Mouse (Mus musculus): ENCODE data around the gene Rnf208. TPM values are rescaled to one million over a fixed set of nuclear protein-coding genes. Genes with fewer than 3 reads are reported as not detected.

Rnf208 gene
- 7.4 and 7.9 TPM in 2 replicates for total RNA-seq (2021)
- long read RNA-seq, partial matches to known transcripts: 0 of 4 reads
- long read RNA-seq, other reads (novel, unspliced or antisense): 2 of 4 reads

GRCm38 (mm10) chr2:25242101-25242506 is at the start of gene Rnf208, which contains the start of gene Cysrt1:
Rnf208 (plus strand) TSS chr2:25242255.
Cysrt1 (minus strand) TSS chr2:25242452.
- no peak for DNase-seq

GRCm38 (mm10) chr2:25193330-25193770 is 48.7 kb upstream of the Rnf208 start:
- peak; percentile 77 for DNase-seq

- no peak for DNase-seq
Observed at GRCm38 (mm10) chr2:25194006-25194405, 48.0 kb upstream of the Rnf208 start.

GRCm38 (mm10) chr2:25194486-25195171 is 47.4 kb upstream of the Rnf208 start:
- DNase-seq: no peak

GRCm38 (mm10) chr2:25195211-25196156 is 46.6 kb upstream of the Rnf208 start:
- peak; percentile 69 for DNase-seq

GRCm38 (mm10) chr2:25196172-25196954 is 45.7 kb upstream of the Rnf208 start, which contains the start of gene Tor4a:
Tor4a (minus strand) TSS chr2:25196886.
- DNase-seq: peak; percentile 78

- DNase-seq: no peak
Observed at GRCm38 (mm10) chr2:25197191-25197590, 44.9 kb upstream of the Rnf208 start.

GRCm38 (mm10) chr2:25197946-25198345 is 44.1 kb upstream of the Rnf208 start:
- no peak for DNase-seq

- DNase-seq: no peak
Observed at GRCm38 (mm10) chr2:25200631-25201030, 41.4 kb upstream of the Rnf208 start.

GRCm38 (mm10) chr2:25203631-25204214 is 38.3 kb upstream of the Rnf208 start:
- DNase-seq: no peak

GRCm38 (mm10) chr2:25207593-25207992 is 34.5 kb upstream of the Rnf208 start:
- DNase-seq: no peak

GRCm38 (mm10) chr2:25210686-25211085 is 31.4 kb upstream of the Rnf208 start:
- DNase-seq: no peak

- DNase-seq: peak; percentile 88
Observed at GRCm38 (mm10) chr2:25211121-25211670, 30.9 kb upstream of the Rnf208 start, which contains the start of gene Nelfb. Nelfb (minus strand) TSS chr2:25211489.

GRCm38 (mm10) chr2:25213266-25213865 is 28.7 kb upstream of the Rnf208 start:
- no peak for DNase-seq

GRCm38 (mm10) chr2:25214444-25214843 is 27.6 kb upstream of the Rnf208 start, which contains the start of gene Stpg3:
Stpg3 (minus strand) TSS chr2:25214637.
- DNase-seq: no peak

GRCm38 (mm10) chr2:25217666-25218065 is 24.4 kb upstream of the Rnf208 start:
- no peak for DNase-seq

GRCm38 (mm10) chr2:25218445-25218844 is 23.6 kb upstream of the Rnf208 start, which contains the start of gene Fam166a:
Fam166a (plus strand) TSS chr2:25218745.
- DNase-seq: no peak

GRCm38 (mm10) chr2:25221331-25221772 is 20.7 kb upstream of the Rnf208 start:
- no peak for DNase-seq

GRCm38 (mm10) chr2:25223681-25224491 is 18.2 kb upstream of the Rnf208 start:
- DNase-seq: peak; percentile 91

GRCm38 (mm10) chr2:25224492-25224765 is 17.6 kb upstream of the Rnf208 start, which contains the start of gene Tubb4b:
Tubb4b (minus strand) TSS chr2:25224702.
- no peak for DNase-seq

Measured in adrenal gland, postnatal 25 days (tissue).